Mouse (Mus musculus) megakaryocyte, adult 5-6 weeks (primary cell): ENCODE data around the gene Trim26. TPM values are rescaled to one million over a fixed set of nuclear protein-coding genes. Genes with fewer than 3 reads are reported as not detected.
"Not testable (repeated sequence)": the region's sequence is repeated elsewhere in the genome, so short reads cannot be mapped to it uniquely, and the experiment has no call there.

Source experiments
- ATAC-seq: 2 replicates; pipeline ENCODE4 v1.8.0; 2016; ENCODE audit warnings: mild to moderate bottlenecking, inconsistent platforms; ENCODE audit not compliant: poor library complexity, severe bottlenecking
- total RNA-seq, 2 experiments: library from RNA; stranded (forward) in 1 of 2; stranded (reverse) in 1 of 2; fragments of 153-499, 151-499 nt in 1 of 2; fragments of 221-1000, 200-1000 nt in 1 of 2; gene quantifications; 2 replicates each; pipeline versions ENCODE4 v1.2.3 to v1.2.4; 2015 to 2017

Trim26 gene
- total RNA-seq, 2 experiments from 2014 or later: 19.6 to 29.0 TPM

DNA sequence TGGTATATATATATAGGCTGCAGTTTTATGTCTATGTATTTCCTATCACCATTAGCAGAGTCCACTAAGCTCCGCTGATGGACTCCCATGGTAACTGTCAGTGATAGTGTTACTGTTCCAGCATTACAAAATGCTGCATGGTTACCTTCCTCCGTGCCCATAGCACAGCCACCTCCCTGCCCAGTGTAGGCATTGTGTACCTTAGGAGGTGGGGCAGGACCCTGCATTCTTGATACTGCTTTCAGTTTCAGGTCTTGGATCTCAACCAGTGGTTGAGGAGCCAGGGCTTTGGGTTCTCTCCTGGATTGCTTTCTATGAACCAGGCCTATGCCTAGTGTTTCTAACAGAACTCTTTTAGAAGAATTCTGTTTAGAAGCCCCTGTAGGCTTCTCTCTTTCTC lies 13.1 kb downstream of the Trim26 start:
- ATAC-seq: no peak

- no peak for ATAC-seq
Observed at GRCm38 (mm10) chr17:36851200-36851599, 14.3 kb downstream of the Trim26 start.

DNA sequence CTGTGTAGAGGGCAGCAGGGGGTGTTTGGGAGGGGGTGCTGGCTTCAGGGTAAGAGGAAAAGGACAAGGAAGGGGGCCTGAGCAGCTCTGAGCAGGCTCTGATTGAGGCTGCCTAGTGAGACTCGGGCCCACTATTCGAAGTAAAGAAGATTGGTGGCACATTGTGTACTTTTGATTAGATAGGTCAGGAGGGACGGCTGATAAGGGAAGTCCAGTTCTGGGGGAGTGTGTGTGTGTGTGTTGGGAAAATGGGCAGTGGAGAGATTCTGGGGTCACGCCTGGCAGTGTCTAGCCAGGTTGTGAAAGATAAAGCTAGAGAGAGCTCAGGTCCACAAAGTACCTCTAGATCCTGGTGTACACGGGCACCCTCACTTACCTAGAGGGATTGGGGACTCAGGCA lies 14.7 kb downstream of the Trim26 start:
- no peak for ATAC-seq

DNA sequence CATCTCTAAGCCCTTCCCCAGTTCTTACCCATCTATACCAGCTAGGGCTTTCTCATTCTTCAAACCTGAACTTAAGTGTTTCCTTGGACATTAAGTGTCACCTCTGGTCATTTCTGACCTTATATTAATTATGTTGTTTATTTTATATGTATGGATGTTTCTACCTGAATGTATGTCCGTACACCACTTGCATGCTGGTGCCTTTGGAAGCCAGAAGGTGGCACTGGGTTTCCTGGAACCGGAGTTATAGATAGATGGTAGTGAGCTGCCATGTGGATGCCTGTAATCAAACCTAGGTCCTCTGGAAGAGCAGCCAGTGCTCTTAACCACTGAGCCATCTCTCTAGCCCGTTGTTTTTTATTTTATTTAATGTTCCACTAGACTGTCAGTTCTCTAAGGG lies 18.6 kb downstream of the Trim26 start:
- no peak for ATAC-seq

- ATAC-seq: no peak
Observed at GRCm38 (mm10) chr17:36856236-36856635, 19.3 kb downstream of the Trim26 start.

DNA sequence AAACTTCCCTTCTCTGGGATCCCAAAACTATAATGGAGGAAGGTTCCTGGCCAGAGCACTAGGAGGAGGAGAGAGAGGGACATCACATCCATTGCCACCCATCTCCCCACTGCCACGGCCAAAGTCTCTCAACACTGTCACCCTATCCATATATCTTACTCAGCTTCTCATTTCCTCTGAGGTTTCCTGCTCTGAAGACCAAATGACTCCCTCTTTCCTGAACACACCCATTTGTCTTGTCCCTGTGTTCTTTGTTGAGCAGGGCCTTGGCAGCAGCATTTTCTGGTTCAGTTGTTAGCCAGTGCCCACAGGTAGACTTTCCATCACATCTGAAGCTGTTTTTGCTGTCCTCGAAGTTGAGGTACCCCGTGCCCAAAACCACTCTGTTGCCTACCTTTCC lies 21.2 kb downstream of the Trim26 start:
- ATAC-seq: no peak

GRCm38 (mm10) chr17:36861680-36862079 lies 24.7 kb downstream of the Trim26 start:
- no peak for ATAC-seq

DNA sequence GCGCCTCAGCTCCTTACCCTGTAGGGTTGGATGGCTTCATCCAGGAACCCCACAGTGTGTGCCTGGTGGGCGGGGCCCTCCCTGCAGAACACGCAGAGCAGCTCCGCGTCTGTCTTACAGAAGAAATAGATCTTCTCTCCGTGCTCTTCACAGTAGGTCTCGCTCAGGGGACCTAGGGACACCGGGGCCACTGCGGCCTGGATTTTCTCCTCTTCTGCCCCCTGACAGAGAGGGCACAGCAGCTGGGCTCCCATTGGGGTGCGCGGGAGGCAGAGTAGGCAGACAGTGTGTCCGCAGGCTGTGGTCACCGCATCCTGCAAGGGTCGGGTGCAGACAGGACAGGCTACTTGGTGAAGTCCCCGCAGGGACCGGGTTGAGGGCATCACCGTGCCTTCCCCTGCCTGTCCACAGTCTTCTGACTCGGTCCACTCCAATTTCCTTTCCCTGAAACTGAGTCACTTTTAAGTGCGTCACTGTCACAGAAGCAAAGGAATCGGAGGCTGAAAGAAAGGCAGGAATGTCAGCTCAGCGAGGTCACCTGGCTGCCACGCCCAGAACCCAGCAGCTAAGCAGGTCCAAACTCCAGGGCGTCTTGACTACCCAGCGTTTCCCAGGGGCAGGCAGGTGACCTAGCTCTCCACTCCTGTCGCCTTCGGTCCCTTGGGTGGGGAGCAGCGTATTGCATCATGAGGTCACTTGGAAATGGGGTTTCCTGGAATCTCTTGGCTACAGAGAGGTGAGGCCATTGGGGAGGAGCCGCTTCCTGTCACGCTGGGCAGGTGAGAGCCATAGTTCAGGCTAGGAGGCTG lies 30.0 kb downstream of the Trim26 start, which contains the start of gene Trim15:
Gene Trim15, minus strand, starts transcription at position 492 of the 809 bp plus-strand sequence.
- ATAC-seq: 0 out of 2 replicates have a peak, but pooled peaks have one; percentile 24

GRCm38 (mm10) chr17:36868836-36869235 lies 31.9 kb downstream of the Trim26 start:
- no peak for ATAC-seq

DNA sequence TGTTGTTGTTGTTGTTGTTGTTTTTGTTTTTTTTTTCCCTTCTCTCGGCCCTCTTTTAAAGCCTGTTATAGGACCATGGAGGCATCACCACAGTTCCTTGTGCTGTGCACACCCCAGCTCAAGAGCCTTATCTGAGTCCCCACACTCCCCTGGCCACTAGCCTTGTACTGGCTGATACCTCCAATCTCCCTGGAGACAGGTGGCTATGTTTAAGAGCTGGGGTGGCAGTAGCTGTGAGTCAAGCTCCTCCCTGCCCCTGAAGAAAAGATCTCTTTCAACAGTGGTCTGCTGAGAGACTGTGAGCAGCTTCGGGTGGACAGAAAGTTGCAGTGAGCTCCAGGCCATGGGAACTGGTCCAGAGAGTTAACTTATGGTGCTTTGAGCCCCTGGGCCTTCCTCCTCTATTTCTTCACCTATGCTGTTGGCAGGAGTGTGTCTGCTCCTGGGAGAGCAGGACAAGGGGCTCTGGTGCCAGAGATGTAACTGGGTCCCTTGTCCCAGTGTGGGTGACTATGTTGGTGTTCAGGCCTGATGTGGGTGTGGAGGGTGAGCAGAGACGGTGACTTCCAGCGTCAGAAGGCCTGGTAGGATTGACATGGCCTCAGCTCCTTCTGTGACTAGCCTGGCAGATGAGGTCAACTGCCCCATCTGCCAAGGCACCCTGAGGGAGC lies 32.5 kb downstream of the Trim26 start, which contains the start of gene Trim10:
Gene Trim10, plus strand, starts transcription at position 291 of the 671 bp plus-strand sequence.
- ATAC-seq: peak; percentile 52

DNA sequence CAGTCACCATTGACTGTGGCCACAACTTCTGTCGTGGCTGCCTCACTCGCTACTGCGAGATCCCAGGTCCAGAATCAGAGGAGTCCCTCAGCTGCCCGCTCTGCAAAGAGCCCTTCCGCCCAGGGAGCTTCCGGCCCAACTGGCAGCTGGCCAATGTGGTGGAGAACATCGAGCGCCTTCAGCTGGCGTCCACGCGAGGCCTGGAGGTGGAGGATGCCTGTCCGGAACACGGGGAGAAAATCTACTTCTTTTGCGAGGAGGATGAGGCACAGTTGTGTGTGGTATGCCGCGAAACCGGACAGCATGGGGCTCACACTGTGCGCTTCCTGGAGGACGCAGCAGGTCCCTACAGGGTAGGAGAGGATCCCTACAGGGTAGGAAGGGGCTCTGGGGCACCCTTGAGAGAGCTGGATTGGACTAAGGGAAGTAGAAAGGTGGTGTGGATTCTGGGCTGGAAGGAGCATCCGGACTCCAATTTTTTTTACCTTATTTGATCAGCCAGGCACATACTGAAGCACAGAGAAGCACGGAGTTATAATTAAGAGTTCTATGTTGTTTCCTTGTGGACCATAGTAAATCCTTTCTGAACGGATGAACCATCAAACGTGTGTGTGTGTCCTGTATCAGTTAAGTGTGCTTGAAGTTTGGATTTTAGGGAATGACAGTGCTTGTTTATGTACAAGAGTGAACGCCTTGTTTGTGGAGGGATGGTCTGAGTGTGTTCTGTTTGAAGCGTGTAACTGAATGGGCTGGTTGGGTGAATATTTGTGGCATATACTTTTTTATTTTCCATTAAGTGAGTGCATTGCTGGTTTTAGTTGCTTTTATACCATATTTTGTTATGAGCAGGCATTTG lies 33.2 kb downstream of the Trim26 start:
- no peak for ATAC-seq

DNA sequence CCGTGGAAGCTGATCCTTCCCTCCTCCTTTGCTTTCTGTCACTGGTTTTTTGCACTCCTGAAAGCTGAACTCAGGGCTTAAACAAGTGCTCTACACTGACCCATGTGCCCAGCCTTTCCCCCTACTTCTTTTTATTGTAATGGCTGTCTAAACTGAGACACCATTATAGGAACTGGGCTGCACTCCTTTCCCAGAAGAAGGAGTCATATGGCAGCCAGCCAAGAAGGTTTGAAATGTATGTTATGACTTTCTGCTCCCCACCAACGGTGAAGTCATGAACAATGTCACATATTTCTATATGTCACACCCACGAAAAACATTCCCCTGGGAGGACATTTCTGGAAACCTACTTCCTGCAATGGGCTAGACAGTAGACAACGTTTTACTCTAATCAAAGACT lies 37.7 kb downstream of the Trim26 start:
- ATAC-seq: no peak

GRCm38 (mm10) chr17:36883350-36883749 lies 46.4 kb downstream of the Trim26 start:
- ATAC-seq: no peak

- no peak for ATAC-seq
Observed at GRCm38 (mm10) chr17:36885132-36885790, 48.3 kb downstream of the Trim26 start.

DNA sequence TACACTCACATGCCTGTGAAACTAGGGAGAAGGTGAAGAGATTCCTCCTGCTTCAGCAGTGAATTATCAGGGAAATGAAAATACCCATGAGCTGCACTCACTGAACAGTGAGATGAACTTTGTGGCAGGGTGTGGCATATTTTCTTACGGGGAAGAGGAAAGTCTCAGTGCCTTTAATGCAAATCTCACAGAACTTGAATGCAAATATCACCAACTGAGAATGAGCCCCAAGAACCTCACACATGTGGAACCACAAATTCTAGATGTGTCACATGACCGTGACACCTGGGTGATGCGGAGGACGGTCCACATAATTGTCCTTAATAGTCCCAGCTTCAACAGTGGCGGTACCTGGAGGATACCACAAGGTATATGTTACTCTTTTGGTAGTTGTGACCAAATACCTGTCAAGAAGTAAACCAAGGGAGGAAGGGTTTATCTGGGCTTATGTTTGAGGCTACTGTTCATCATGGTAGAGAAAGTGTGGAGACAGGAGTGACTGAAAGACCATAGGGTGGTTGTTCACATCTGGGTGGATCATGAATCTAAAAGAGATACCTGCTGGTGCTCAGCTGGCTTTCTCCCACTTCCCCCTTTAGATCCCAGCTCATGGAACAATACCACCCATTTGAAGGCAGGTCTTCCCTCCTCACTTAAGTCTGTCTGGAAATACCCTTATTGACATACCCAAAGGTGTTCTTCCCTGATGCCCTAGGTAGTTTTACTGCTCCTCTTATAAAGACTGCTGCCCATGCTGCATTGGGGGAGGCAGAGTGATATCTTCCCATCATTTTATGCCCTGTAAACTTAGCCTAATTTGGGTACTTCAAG lies 53.4 kb downstream of the Trim26 start, which contains the start of gene Trim40:
Gene Trim40, minus strand, starts transcription at position 51 of the 831 bp plus-strand sequence.
- no peak for ATAC-seq

GRCm38 (mm10) chr17:36891496-36891895 lies 54.6 kb downstream of the Trim26 start:
- not testable (repeated sequence) for ATAC-seq

- ATAC-seq: peak; percentile 71
Observed at GRCm38 (mm10) chr17:36892362-36892761, 55.4 kb downstream of the Trim26 start.

DNA sequence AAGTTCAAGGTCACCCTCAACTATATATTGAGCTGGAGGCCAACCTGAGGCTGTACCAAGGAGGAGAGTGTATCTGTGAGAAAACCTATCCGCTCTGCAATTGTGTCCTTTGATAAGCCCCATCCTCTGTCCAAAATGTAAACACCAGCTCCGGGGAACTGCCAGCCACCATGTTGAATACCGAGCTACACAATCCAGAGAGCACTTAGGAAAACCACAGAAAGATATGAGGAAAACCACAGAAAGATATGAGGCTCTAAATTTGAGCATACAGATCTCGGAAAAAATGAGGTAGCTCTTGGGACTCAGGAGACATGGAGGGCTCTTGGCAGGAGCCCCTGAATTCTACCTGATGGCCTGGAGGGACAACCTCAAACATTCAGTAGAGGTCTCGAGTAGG lies 56.5 kb downstream of the Trim26 start:
- ATAC-seq: no peak

- ATAC-seq: no peak
Observed at GRCm38 (mm10) chr17:36896583-36896982, 59.6 kb downstream of the Trim26 start.

DNA sequence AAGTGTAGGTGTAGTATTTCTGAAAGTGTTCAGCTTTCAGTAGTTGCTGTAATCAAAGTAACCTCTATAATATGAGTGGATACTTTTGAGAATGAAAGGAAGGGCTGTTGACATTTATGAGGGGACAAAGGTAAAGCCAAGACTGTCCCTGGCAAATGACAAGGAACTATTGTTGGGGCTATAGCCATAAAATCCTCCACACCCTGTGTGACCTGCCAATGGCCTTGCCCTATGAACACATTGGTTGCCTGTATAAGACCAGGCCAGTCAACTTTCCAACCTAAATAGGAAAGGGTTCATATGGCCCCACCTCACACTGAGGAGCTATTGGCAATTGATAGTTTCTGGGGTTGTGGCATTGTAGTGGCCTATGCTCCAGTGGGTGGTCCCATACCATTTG lies 60.1 kb downstream of the Trim26 start:
- ATAC-seq: no peak
